Mouse (Mus musculus): ENCODE measurements around the gene Olfr462. TPM values are rescaled to one million over a fixed set of nuclear protein-coding genes. Genes with fewer than 3 reads are reported as not detected.

Gene Olfr462
- polyA plus RNA-seq, 1 experiment from 2014 or later, result not detected

Other genes with a start within 250 kb of the Olfr462 start
- 1.1 and 1.9 TPM in 2 replicates for gene Rnf43, start 229.5 kb downstream of the Olfr462 start, polyA plus RNA-seq (2016; fragmentation: Nextera tagmentation; extraction: Ambion mirVana)
- 153 and 160 TPM in 2 replicates for gene Supt4a, start 154.7 kb downstream of the Olfr462 start, polyA plus RNA-seq (2016; fragmentation: Nextera tagmentation; extraction: Ambion mirVana)
- gene Tspoap1, start 131.7 kb downstream of the Olfr462 start, polyA plus RNA-seq (2016; fragmentation: Nextera tagmentation; extraction: Ambion mirVana), result 11.0 and 11.1 TPM in 2 replicates
- 4.5 and 5.1 TPM in 2 replicates for gene Mpo, start 98.7 kb downstream of the Olfr462 start, polyA plus RNA-seq (2016; fragmentation: Nextera tagmentation; extraction: Ambion mirVana)
- 0.06 and 0.14 TPM in 2 replicates for gene Lpo, start 64.0 kb downstream of the Olfr462 start, polyA plus RNA-seq (2016; fragmentation: Nextera tagmentation; extraction: Ambion mirVana)
- 17.6 and 18.5 TPM in 2 replicates for gene Mks1, start 39.1 kb downstream of the Olfr462 start, polyA plus RNA-seq (2016; fragmentation: Nextera tagmentation; extraction: Ambion mirVana)
- gene Epx, start 16.7 kb downstream of the Olfr462 start, polyA plus RNA-seq (2016; fragmentation: Nextera tagmentation; extraction: Ambion mirVana), result not detected in 2 replicates
- gene Olfr463, start 5.1 kb upstream of the Olfr462 start, polyA plus RNA-seq (2016; fragmentation: Nextera tagmentation; extraction: Ambion mirVana), result not detected in 2 replicates
- not detected in 2 replicates for gene Olfr464, start 28.7 kb upstream of the Olfr462 start, polyA plus RNA-seq (2016; fragmentation: Nextera tagmentation; extraction: Ambion mirVana)
- 24.8 and 25.9 TPM in 2 replicates for gene Dynll2, start 95.3 kb upstream of the Olfr462 start, polyA plus RNA-seq (2016; fragmentation: Nextera tagmentation; extraction: Ambion mirVana)
- gene Srsf1, start 155.1 kb upstream of the Olfr462 start, polyA plus RNA-seq (2016; fragmentation: Nextera tagmentation; extraction: Ambion mirVana), result 404 and 428 TPM in 2 replicates
- gene Vezf1, start 176.0 kb upstream of the Olfr462 start, polyA plus RNA-seq (2016; fragmentation: Nextera tagmentation; extraction: Ambion mirVana), result 61.6 and 62.6 TPM in 2 replicates
- gene Cuedc1, start 205.8 kb upstream of the Olfr462 start, polyA plus RNA-seq (2016; fragmentation: Nextera tagmentation; extraction: Ambion mirVana), result 20.0 and 24.9 TPM in 2 replicates

Measured in forebrain, embryonic 10.5 days (tissue).